Mouse (Mus musculus) forebrain, embryonic 12.5 days (tissue): Measurements from ENCODE around the gene Fto. TPM values are rescaled to one million over a fixed set of nuclear protein-coding genes. Genes with fewer than 3 reads are reported as not detected.

Source experiments
- ATAC-seq: fragments of 200-750 bp; cut with Nextera tagmentation; 2 replicates; pipeline ENCODE4 v1.8.0; 2017; ENCODE audit warnings: moderate TSS enrichment; ENCODE audit not compliant: low FRiP score
- H3K27ac ChIP-seq: fragments of 300-500 bp; sonication (generic); 2 replicates; pipeline ENCODE4 v1.5.1; 2016; ENCODE audit warnings: mild to moderate bottlenecking
- H3K27me3 ChIP-seq: fragments of 300-500 bp; sonication (generic); 2 replicates; pipeline ENCODE4 v1.6.1; 2016; ENCODE audit warnings: mild to moderate bottlenecking
- H3K36me3 ChIP-seq: fragments of 300-500 bp; sonication (generic); replicated peaks from 2 replicates; pipeline ENCODE4 v1.6.1; 2016; ENCODE audit warnings: mild to moderate bottlenecking
- H3K4me1 ChIP-seq: fragments of 300-500 bp; sonication (generic); 2 replicates; pipeline ENCODE4 v1.6.1; 2016
- H3K4me2 ChIP-seq: fragments of 300-500 bp; sonication (generic); 2 replicates; pipeline ENCODE4 v1.6.1; 2016; ENCODE audit warnings: mild to moderate bottlenecking, moderate library complexity
- H3K4me3 ChIP-seq: fragments of 300-500 bp; sonication (generic); replicated peaks from 2 replicates; pipeline ENCODE4 v1.5.1; 2016; ENCODE audit warnings: mild to moderate bottlenecking
- H3K9ac ChIP-seq: fragments of 300-500 bp; sonication (generic); 2 replicates; pipeline ENCODE4 v1.6.1; 2016; ENCODE audit warnings: mild to moderate bottlenecking
- H3K9me3 ChIP-seq: fragments of 300-500 bp; sonication (generic); 2 replicates; pipeline ENCODE4 v1.6.1; 2016
- WGBS: fragments of 180-500 bp; shearing (Covaris S2); methylation state at CpG from one replicate; pipeline ENCODE4 v1.1.7; 2016; 5-methylcytosine and 5-hydroxymethylcytosine counted together
- polyA plus RNA-seq: library from polyadenylated mRNA; unstranded; fragments of >200 nt; fragmentation: Nextera tagmentation; extraction: Ambion mirVana; gene quantifications from 2 replicates; pipeline ENCODE4 v1.2.1, GENCODE M21; 2016

Fto gene
- polyA plus RNA-seq, 1 experiment from 2014 or later: 105 TPM

DNA sequence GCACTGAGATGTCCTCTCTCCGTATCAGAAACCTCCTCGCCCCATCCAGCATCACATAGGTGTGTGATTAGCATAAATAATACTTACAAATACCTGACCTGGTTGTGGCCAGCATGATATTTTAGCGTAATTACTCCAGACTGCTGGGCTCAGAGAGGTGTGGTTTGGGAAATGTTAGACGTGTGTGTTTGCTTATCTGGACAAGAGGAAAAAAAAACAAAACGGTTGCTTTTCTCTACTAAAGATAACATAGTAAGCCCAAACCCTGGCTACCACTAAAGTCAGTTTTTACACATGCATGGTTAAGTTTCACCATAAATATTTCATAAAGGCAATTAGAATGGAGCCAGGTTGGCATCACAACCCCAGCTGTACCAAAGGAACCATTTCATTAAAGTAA is 221.4 kb downstream of the Fto start:
- H3K4me3 ChIP-seq: no peak overlapping the region
- H3K4me2 ChIP-seq: no peak overlapping the region
- no peak overlapping the region for H3K9ac ChIP-seq
- peaks cover 57% of the 10 kb centered on the region for H3K27me3 ChIP-seq
- WGBS: 88% methylated on average over 5 of the region's 5 CpGs
- no peaks in the 10 kb centered on the region for H3K36me3 ChIP-seq
- H3K4me1 ChIP-seq: peaks cover 39% of the 10 kb centered on the region
- no peak for ATAC-seq
- H3K27ac ChIP-seq: no peak overlapping the region
- H3K9me3 ChIP-seq: no peaks in the 10 kb centered on the region

GRCm38 (mm10) chr8:91538109-91538508 is 224.8 kb downstream of the Fto start:
- WGBS: 85% methylated on average over 9 of the region's 9 CpGs
- no peak for ATAC-seq
- Histone ChIP-seq H3K27me3 (peaks cover 34% of the 10 kb centered on the region), H3K36me3 (no peaks in the 10 kb centered on the region), H3K9ac (no peak overlapping the region), H3K4me3 (no peak overlapping the region), H3K27ac (no peak overlapping the region), H3K9me3 (no peaks in the 10 kb centered on the region), H3K4me2 (no peak overlapping the region), H3K4me1 (peaks cover 29% of the 10 kb centered on the region)

GRCm38 (mm10) chr8:91538892-91539291 is 225.6 kb downstream of the Fto start:
- Histone ChIP-seq H3K9ac (no peak overlapping the region), H3K27ac (no peak overlapping the region), H3K4me2 (no peak overlapping the region), H3K27me3 (peaks cover 28% of the 10 kb centered on the region), H3K36me3 (no peaks in the 10 kb centered on the region), H3K9me3 (no peaks in the 10 kb centered on the region), H3K4me1 (peaks cover 23% of the 10 kb centered on the region), H3K4me3 (no peak overlapping the region)
- 80% methylated on average over 5 of the region's 5 CpGs for WGBS
- ATAC-seq: no peak

GRCm38 (mm10) chr8:91539586-91539985 is 226.3 kb downstream of the Fto start:
- H3K4me1 ChIP-seq: peaks cover 21% of the 10 kb centered on the region
- H3K36me3 ChIP-seq: no peaks in the 10 kb centered on the region
- H3K9ac ChIP-seq: no peak overlapping the region
- H3K27ac ChIP-seq: no peak overlapping the region
- whole genome bisulfite sequencing: 90% methylated on average over 8 of the region's 8 CpGs
- H3K9me3 ChIP-seq: no peaks in the 10 kb centered on the region
- no peak overlapping the region for H3K4me3 ChIP-seq
- ATAC-seq: no peak
- H3K27me3 ChIP-seq: peaks cover 21% of the 10 kb centered on the region
- no peak overlapping the region for H3K4me2 ChIP-seq

DNA sequence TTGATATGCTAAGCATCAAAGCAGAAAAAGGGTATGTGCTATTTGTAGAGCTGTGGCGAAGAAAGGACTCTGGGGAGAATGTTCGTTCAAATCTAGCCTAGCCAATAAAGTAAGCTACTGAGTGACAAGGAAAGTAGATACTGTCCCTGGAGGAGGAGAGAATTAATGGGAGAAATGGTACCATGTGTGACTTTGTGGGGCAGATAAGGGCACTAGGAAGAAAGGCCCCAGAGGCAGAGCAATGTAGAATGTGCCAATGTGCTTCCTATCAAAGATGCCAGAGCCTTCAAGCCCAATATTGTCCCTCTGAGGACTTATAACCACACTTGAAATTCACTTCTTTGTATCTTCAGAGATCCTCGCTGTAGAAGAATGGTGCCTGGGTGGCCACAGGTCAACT is 227.9 kb downstream of the Fto start:
- ATAC-seq: no peak
- Histone ChIP-seq H3K36me3 (no peaks in the 10 kb centered on the region), H3K4me1 (peaks cover 16% of the 10 kb centered on the region), H3K9ac (no peak overlapping the region), H3K4me3 (no peak overlapping the region), H3K9me3 (no peaks in the 10 kb centered on the region), H3K27me3 (peaks cover 13% of the 10 kb centered on the region), H3K4me2 (no peak overlapping the region), H3K27ac (no peak overlapping the region)
- 83% methylated on average over 3 of the region's 3 CpGs for WGBS

DNA sequence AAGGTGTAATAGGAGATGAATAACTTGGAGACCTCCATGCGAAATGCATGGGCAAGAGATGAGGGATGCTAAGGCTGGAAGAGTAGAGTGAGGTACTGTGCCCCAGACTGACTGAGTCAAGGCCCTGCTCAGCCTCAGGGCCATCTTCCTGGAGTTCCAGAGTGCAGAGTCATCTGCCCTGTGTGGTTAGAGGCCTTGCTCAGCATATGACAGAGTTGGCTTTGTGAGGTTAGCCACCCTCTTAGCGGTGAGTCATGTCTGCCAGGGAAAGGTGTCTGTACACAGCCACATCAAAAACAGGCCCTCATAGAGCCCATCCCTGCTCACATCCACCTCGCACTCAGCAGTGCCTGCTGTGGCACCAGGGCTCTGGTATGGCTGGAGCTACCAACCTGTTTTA is 232.2 kb downstream of the Fto start:
- no peak for ATAC-seq
- Histone ChIP-seq H3K4me1 (peaks cover 4% of the 10 kb centered on the region; the same call in 1 of the 2 replicates), H3K9me3 (no peaks in the 10 kb centered on the region), H3K27ac (no peak overlapping the region), H3K36me3 (no peaks in the 10 kb centered on the region), H3K4me2 (no peak overlapping the region), H3K9ac (no peak overlapping the region), H3K4me3 (no peak overlapping the region), H3K27me3 (0 out of 2 replicates have a peak, but pooled peaks cover 5% of the 10 kb centered on the region)
- WGBS: 86% methylated on average over 3 of the region's 3 CpGs

- WGBS: 40% methylated on average over 8 of the region's 8 CpGs
- no peak for ATAC-seq
- Histone ChIP-seq H3K4me3 (no peak overlapping the region), H3K9ac (no peak overlapping the region), H3K36me3 (no peaks in the 10 kb centered on the region), H3K4me1 (peaks cover 9% of the 10 kb centered on the region), H3K9me3 (no peaks in the 10 kb centered on the region), H3K27me3 (0 out of 2 replicates have a peak, but pooled peaks cover 5% of the 10 kb centered on the region), H3K27ac (no peak overlapping the region), H3K4me2 (no peak overlapping the region)
Measured at GRCm38 (mm10) chr8:91546599-91546998, 233.3 kb downstream of the Fto start.

GRCm38 (mm10) chr8:91550131-91550530 is 236.8 kb downstream of the Fto start:
- H3K36me3 ChIP-seq: no peaks in the 10 kb centered on the region
- H3K9ac ChIP-seq: no peak overlapping the region
- 0 out of 2 replicates have a peak, but pooled peaks cover 10% of the 10 kb centered on the region for H3K27me3 ChIP-seq
- ATAC-seq: no peak
- H3K9me3 ChIP-seq: no peaks in the 10 kb centered on the region
- 88% methylated on average over 1 of the region's 1 CpGs for WGBS
- peaks cover 33% of the 10 kb centered on the region for H3K4me1 ChIP-seq
- no peak overlapping the region for H3K27ac ChIP-seq
- H3K4me3 ChIP-seq: no peak overlapping the region
- H3K4me2 ChIP-seq: no peak overlapping the region

GRCm38 (mm10) chr8:91551166-91551765 is 237.9 kb downstream of the Fto start:
- no peak for ATAC-seq
- Histone ChIP-seq H3K9ac (no peak overlapping the region), H3K4me3 (no peak overlapping the region), H3K4me2 (no peak overlapping the region), H3K27ac (no peak overlapping the region), H3K4me1 (peaks cover 33% of the 10 kb centered on the region), H3K27me3 (0 out of 2 replicates have a peak, but pooled peaks cover 5% of the 10 kb centered on the region), H3K36me3 (no peaks in the 10 kb centered on the region), H3K9me3 (no peaks in the 10 kb centered on the region)
- 85% methylated on average over 9 of the region's 9 CpGs for WGBS

- H3K4me3 ChIP-seq: no peak overlapping the region
- ATAC-seq: no peak
- no peak overlapping the region for H3K9ac ChIP-seq
- H3K36me3 ChIP-seq: no peaks in the 10 kb centered on the region
- H3K4me2 ChIP-seq: no peak overlapping the region
- no peak overlapping the region for H3K27ac ChIP-seq
- 0 out of 2 replicates have a peak, but pooled peaks cover 5% of the 10 kb centered on the region for H3K27me3 ChIP-seq
- 34% methylated on average over 10 of the region's 10 CpGs for WGBS
- H3K9me3 ChIP-seq: no peaks in the 10 kb centered on the region
- H3K4me1 ChIP-seq: peaks cover 30% of the 10 kb centered on the region
Measured at GRCm38 (mm10) chr8:91551775-91552538, 238.6 kb downstream of the Fto start.

- Histone ChIP-seq H3K27ac (no peak overlapping the region), H3K4me1 (peaks cover 32% of the 10 kb centered on the region), H3K27me3 (0 out of 2 replicates have a peak, but pooled peaks cover 5% of the 10 kb centered on the region), H3K4me3 (no peak overlapping the region), H3K36me3 (no peaks in the 10 kb centered on the region), H3K9me3 (no peaks in the 10 kb centered on the region), H3K4me2 (no peak overlapping the region), H3K9ac (no peak overlapping the region)
- no peak for ATAC-seq
- WGBS: 76% methylated on average over 11 of the region's 11 CpGs
Measured at GRCm38 (mm10) chr8:91552635-91553034, 239.3 kb downstream of the Fto start.

GRCm38 (mm10) chr8:91553387-91553786 is 240.1 kb downstream of the Fto start:
- H3K4me3 ChIP-seq: no peak overlapping the region
- H3K9me3 ChIP-seq: no peaks in the 10 kb centered on the region
- no peak overlapping the region for H3K4me2 ChIP-seq
- no peak for ATAC-seq
- WGBS: 63% methylated on average over 5 of the region's 5 CpGs
- H3K27ac ChIP-seq: no peak overlapping the region
- H3K4me1 ChIP-seq: peaks cover 32% of the 10 kb centered on the region
- 0 out of 2 replicates have a peak, but pooled peaks cover 5% of the 10 kb centered on the region for H3K27me3 ChIP-seq
- no peak overlapping the region for H3K9ac ChIP-seq
- H3K36me3 ChIP-seq: no peaks in the 10 kb centered on the region
